Comparison of ENCODE assay signal across 18 mouse cellular contexts in genomic region chrX:71378435-71378834, GRCm38 (mm10). TPM values are rescaled to one million over a fixed set of nuclear protein-coding genes. Genes with fewer than 3 reads are reported as not detected.
DNase-seq lines count a peak whose midpoint lies in the region; ATAC-seq lines count a peak whose summit lies in the region.
"Had no signal": no experiment of that assay in that cellular context is flagged by ENCODE, and none has a peak within 500 bp of the region (broad histone marks: within the 10 kb centered on the region; RNA-seq: fewer than 3 reads in every experiment).

No protein-coding gene starts in this region.

- peak; percentile 98 for ATAC-seq in CD4-positive, CD25-positive, alpha-beta regulatory T cell, adult 4 months
- ATAC-seq in activated CD4-positive, CD25-positive, alpha-beta regulatory T cell, adult 4 months: peak; percentile 96
- no peak for ATAC-seq in forebrain, embryonic 14.5 days
- ATAC-seq: forebrain, embryonic 13.5 days; intestine, postnatal 0 days had no signal

- 77% methylated on average over 2 of the region's 2 CpGs for WGBS in forebrain, embryonic 14.5 days

- H3K9ac ChIP-seq in forebrain, embryonic 14.5 days (ENCODE audit: low read length): no peak overlapping the region
- H3K9ac ChIP-seq: forebrain, embryonic 13.5 days; hindbrain, embryonic 14.5 days had no signal

- no peak overlapping the region for H3K4me3 ChIP-seq in forebrain, embryonic 14.5 days (ENCODE audit: low read depth, low read length)
- H3K4me3 ChIP-seq: embryonic facial prominence, embryonic 10.5 days; forebrain, embryonic 13.5 days had no signal

- peak; percentile 25 to 30 for DNase-seq in natural killer cell, adult 2 months (ENCODE audit: low spot score in 2 of 2)
- peak; percentile 23 for DNase-seq in thymus, postnatal 25 days
- no peak for DNase-seq in urinary bladder, postnatal 25 days (ENCODE audit: low spot score)
- no peak for DNase-seq in kidney, postnatal 10 days
- DNase-seq in forebrain, embryonic 14.5 days (ENCODE audit: low spot score): no peak
- DNase-seq: adrenal gland, postnatal 14 days; cerebellum, adult 11-12 months; cerebellum, adult 9-11 months; gastrocnemius, postnatal 36 days; heart, adult 11 months; heart, postnatal 10 days; heart, postnatal 4 days had no signal

- no peaks in the 10 kb centered on the region for H3K9me3 ChIP-seq in forebrain, embryonic 14.5 days (replicated peaks; ENCODE audit: control insufficient read depth, low read length)
- H3K9me3 ChIP-seq: embryonic facial prominence, embryonic 10.5 days; forebrain, embryonic 13.5 days had no signal

- no peaks in the 10 kb centered on the region for H3K36me3 ChIP-seq in forebrain, embryonic 14.5 days (ENCODE audit: control insufficient read depth, insufficient read depth, low read length)
- H3K36me3 ChIP-seq: embryonic facial prominence, embryonic 10.5 days had no signal

- no peaks in the 10 kb centered on the region for H3K27me3 ChIP-seq in forebrain, embryonic 14.5 days (replicated peaks; ENCODE audit: control insufficient read depth, insufficient read depth, low read length)
- H3K27me3 ChIP-seq: forebrain, embryonic 13.5 days had no signal

- H3K4me2 ChIP-seq in forebrain, embryonic 14.5 days (ENCODE audit: low read length): no peak overlapping the region
- H3K4me2 ChIP-seq: forebrain, embryonic 13.5 days; hindbrain, embryonic 14.5 days had no signal

- H3K27ac ChIP-seq in forebrain, embryonic 14.5 days (ENCODE audit: low read depth, low read length): no peak overlapping the region
- H3K27ac ChIP-seq: embryonic facial prominence, embryonic 10.5 days; forebrain, embryonic 13.5 days; hindbrain, embryonic 14.5 days had no signal

- H3K4me1 ChIP-seq in forebrain, embryonic 14.5 days (ENCODE audit: control insufficient read depth, insufficient read depth, low read length): no peaks in the 10 kb centered on the region
- H3K4me1 ChIP-seq: embryonic facial prominence, embryonic 10.5 days; forebrain, embryonic 13.5 days had no signal

RNA-seq across cellular contexts. Expression of gene Mtmr1, which starts 13.9 kb away (rescaled TPM):
- polyA plus RNA-seq in CD4-positive, CD25-positive, alpha-beta regulatory T cell, adult 4 months (2017; shearing (Covaris generic)): 1 to 10 TPM; 4.1 to 9.1 TPM
- polyA plus RNA-seq in activated CD4-positive, CD25-positive, alpha-beta regulatory T cell, adult 4 months (2017; shearing (Covaris generic)): 10 to 100 TPM in 1 of 2 experiments, 1 to 10 TPM in 1; 5.4 to 10.1 TPM
- polyA plus RNA-seq in forebrain, embryonic 14.5 days (2014; fragmentation: Nextera tagmentation; extraction: Ambion mirVana): 19.7 and 20.2 TPM in 2 replicates

Comparison
In these comparisons a context has a peak if more than half of its experiments do, and no peak if none do; other contexts are left out.
1. DNase-seq: peak in natural killer cell, adult 2 months (2 of 2) and thymus, postnatal 25 days (single experiment); none in urinary bladder, postnatal 25 days (single experiment), kidney, postnatal 10 days (single experiment) and forebrain, embryonic 14.5 days (single experiment).